Mouse (Mus musculus): ENCODE data around the gene Ccdc127. TPM values are rescaled to one million over a fixed set of nuclear protein-coding genes. Genes with fewer than 3 reads are reported as not detected.

Ccdc127 gene
- 22.9 TPM for polyA plus RNA-seq (2014; fragmentation: Illumina TruSeq; extraction: RNeasy Lipid Tissue Mini Kit (QIAGEN cat#74804); ENCODE audit: low read depth, low replicate concordance)

GRCm38 (mm10) chr13:74349566-74350434 is at the start of gene Ccdc127, which contains the start of gene Sdha:
TSS of gene Ccdc127 (plus strand) at chr13:74350309.
TSS of gene Sdha (minus strand) at chr13:74350280.

GRCm38 (mm10) chr13:74317170-74317849 is 32.8 kb upstream of the Ccdc127 start, which contains the start of gene Pdcd6:
TSS of gene Pdcd6 (minus strand) at chr13:74317580.

GRCm38 (mm10) chr13:74363859-74364235 is 13.7 kb downstream of the Ccdc127 start, which contains the start of gene Lrrc14b:
TSS of gene Lrrc14b (minus strand) at chr13:74364005.

GRCm38 (mm10) chr13:74390371-74390990 is 40.4 kb downstream of the Ccdc127 start, which contains the start of gene Zfp72:
TSS of gene Zfp72 (minus strand) at chr13:74390836.

GRCm38 (mm10) chr13:74399298-74399839 is 49.3 kb downstream of the Ccdc127 start, which contains the start of gene Ftl1-ps1:
TSS of gene Ftl1-ps1 (plus strand) at chr13:74399694.

Other genes with a start within 250 kb of the Ccdc127 start
- 53.0 TPM for gene Slc9a3, start 228.9 kb upstream of the Ccdc127 start, polyA plus RNA-seq (2014; fragmentation: Illumina TruSeq; extraction: RNeasy Lipid Tissue Mini Kit (QIAGEN cat#74804); ENCODE audit: low read depth, low replicate concordance)
- 36.0 TPM for gene Exoc3, start 141.6 kb upstream of the Ccdc127 start, polyA plus RNA-seq (2014; fragmentation: Illumina TruSeq; extraction: RNeasy Lipid Tissue Mini Kit (QIAGEN cat#74804); ENCODE audit: low read depth, low replicate concordance)
- gene Ahrr, start 58.0 kb upstream of the Ccdc127 start, polyA plus RNA-seq (2014; fragmentation: Illumina TruSeq; extraction: RNeasy Lipid Tissue Mini Kit (QIAGEN cat#74804); ENCODE audit: low read depth, low replicate concordance) = 2.6 TPM
- 151 TPM for gene Pdcd6, start 32.7 kb upstream of the Ccdc127 start, polyA plus RNA-seq (2014; fragmentation: Illumina TruSeq; extraction: RNeasy Lipid Tissue Mini Kit (QIAGEN cat#74804); ENCODE audit: low read depth, low replicate concordance)
- 336 TPM for gene Sdha, start within 50 bp of the Ccdc127 start, polyA plus RNA-seq (2014; fragmentation: Illumina TruSeq; extraction: RNeasy Lipid Tissue Mini Kit (QIAGEN cat#74804); ENCODE audit: low read depth, low replicate concordance)
- gene Lrrc14b, start 13.7 kb downstream of the Ccdc127 start, polyA plus RNA-seq (2014; fragmentation: Illumina TruSeq; extraction: RNeasy Lipid Tissue Mini Kit (QIAGEN cat#74804); ENCODE audit: low read depth, low replicate concordance) = 0.16 TPM
- gene Zfp72, start 40.5 kb downstream of the Ccdc127 start, polyA plus RNA-seq (2014; fragmentation: Illumina TruSeq; extraction: RNeasy Lipid Tissue Mini Kit (QIAGEN cat#74804); ENCODE audit: low read depth, low replicate concordance) = 21.3 TPM
- gene Ftl1-ps1, start 49.4 kb downstream of the Ccdc127 start, polyA plus RNA-seq (2014; fragmentation: Illumina TruSeq; extraction: RNeasy Lipid Tissue Mini Kit (QIAGEN cat#74804); ENCODE audit: low read depth, low replicate concordance) = 4.1 TPM
- gene Zfp825, start 143.7 kb downstream of the Ccdc127 start, polyA plus RNA-seq (2014; fragmentation: Illumina TruSeq; extraction: RNeasy Lipid Tissue Mini Kit (QIAGEN cat#74804); ENCODE audit: low read depth, low replicate concordance) = 80.0 TPM